Mouse (Mus musculus) embryo, embryonic 11 days (tissue): Measurements from ENCODE around the gene Ppie.
"Not testable (repeated sequence)": the region's sequence is repeated elsewhere in the genome, so short reads cannot be mapped to it uniquely, and the experiment has no call there.

Experiments
- DNase-seq: peaks from one replicate; pipeline ENCODE4 v3.0.0-alpha.2; 2015

The Ppie gene

GRCm38 (mm10) chr4:123139513-123140154 is at the start of gene Ppie:
Gene Ppie, minus strand, starts transcription at chr4:123139951.
- DNase-seq = peak; percentile 96

- DNase-seq = peak; percentile 17
These were observed 45.1 kb upstream of the Ppie start for GRCm38 (mm10) chr4:123184816-123185215.

GRCm38 (mm10) chr4:123183239-123184056 is 43.7 kb upstream of the Ppie start:
- DNase-seq = peak; percentile 89

- peak; percentile 68 for DNase-seq
These were observed 42.8 kb upstream of the Ppie start, which contains the start of gene Hpcal4 for GRCm38 (mm10) chr4:123182328-123183238. Gene Hpcal4, plus strand, starts transcription at chr4:123183227.

- no peak for DNase-seq
These were observed 32.1 kb upstream of the Ppie start for GRCm38 (mm10) chr4:123171811-123172210.

GRCm38 (mm10) chr4:123164157-123164556 is 24.4 kb upstream of the Ppie start:
- no peak for DNase-seq

- peak; percentile 22 for DNase-seq
These were observed 22.7 kb upstream of the Ppie start for GRCm38 (mm10) chr4:123162305-123162917.

- not testable (repeated sequence) for DNase-seq
These were observed 21.5 kb upstream of the Ppie start for GRCm38 (mm10) chr4:123161251-123161650.

- no peak for DNase-seq
These were observed 20.8 kb upstream of the Ppie start for GRCm38 (mm10) chr4:123160571-123160970.

GRCm38 (mm10) chr4:123155840-123156239 is 16.1 kb upstream of the Ppie start:
- no peak for DNase-seq

- no peak for DNase-seq
These were observed 15.7 kb upstream of the Ppie start for GRCm38 (mm10) chr4:123155427-123155826.

- peak; percentile 74 for DNase-seq
These were observed 15.3 kb upstream of the Ppie start for GRCm38 (mm10) chr4:123155004-123155403.

GRCm38 (mm10) chr4:123152976-123153375 is 13.2 kb upstream of the Ppie start:
- DNase-seq = no peak

GRCm38 (mm10) chr4:123152003-123152402 is 12.3 kb upstream of the Ppie start:
- DNase-seq = no peak

- no peak for DNase-seq
These were observed 7.8 kb upstream of the Ppie start for GRCm38 (mm10) chr4:123147446-123148150.

- no peak for DNase-seq
These were observed 2.2 kb downstream of the Ppie start for GRCm38 (mm10) chr4:123137551-123137950.

- no peak for DNase-seq
These were observed 12.7 kb downstream of the Ppie start for GRCm38 (mm10) chr4:123127051-123127450.

GRCm38 (mm10) chr4:123126626-123127025 is 13.1 kb downstream of the Ppie start:
- DNase-seq = no peak

- DNase-seq = no peak
These were observed 18.5 kb downstream of the Ppie start for GRCm38 (mm10) chr4:123121286-123121685.

GRCm38 (mm10) chr4:123116640-123117039 is 23.1 kb downstream of the Ppie start:
- DNase-seq = peak; percentile 30

GRCm38 (mm10) chr4:123116011-123116410 is 23.7 kb downstream of the Ppie start, which contains the start of gene Oxct2b:
Gene Oxct2b, plus strand, starts transcription at chr4:123116266.
- peak; percentile 41 for DNase-seq

- DNase-seq = not testable (repeated sequence)
These were observed 25.1 kb downstream of the Ppie start for GRCm38 (mm10) chr4:123114651-123115050.
